Mouse (Mus musculus) ES-CJ7 (cell line): ENCODE measurements around the gene Prkn.
"Not testable (repeated sequence)": the region's sequence is repeated elsewhere in the genome, so short reads cannot be mapped to it uniquely, and the experiment has no call there.

Experiments used
- DNase-seq: peaks from one replicate; pipeline ENCODE4 v3.0.0; 2011; ENCODE audit warnings: low read depth, low spot score

Prkn gene

GRCm38 (mm10) chr17:11127217-11127616 lies 287.0 kb downstream of the Prkn start:
- DNase-seq, result peak; percentile 44

- no peak for DNase-seq
Measured at GRCm38 (mm10) chr17:11130919-11131318, 290.7 kb downstream of the Prkn start.

GRCm38 (mm10) chr17:11142321-11142720 lies 302.1 kb downstream of the Prkn start:
- no peak for DNase-seq

GRCm38 (mm10) chr17:11156119-11156518 lies 315.9 kb downstream of the Prkn start:
- peak; percentile 20 for DNase-seq

- DNase-seq, result no peak
Measured at GRCm38 (mm10) chr17:11157536-11157935, 317.4 kb downstream of the Prkn start.

- no peak for DNase-seq
Measured at GRCm38 (mm10) chr17:11161436-11161835, 321.3 kb downstream of the Prkn start.

- no peak for DNase-seq
Measured at GRCm38 (mm10) chr17:11162770-11163169, 322.6 kb downstream of the Prkn start.

GRCm38 (mm10) chr17:11187356-11187755 lies 347.2 kb downstream of the Prkn start:
- DNase-seq, result no peak

- DNase-seq, result no peak
Measured at GRCm38 (mm10) chr17:11188494-11188893, 348.3 kb downstream of the Prkn start.

- no peak for DNase-seq
Measured at GRCm38 (mm10) chr17:11190306-11190705, 350.1 kb downstream of the Prkn start.

- no peak for DNase-seq
Measured at GRCm38 (mm10) chr17:11198134-11198533, 357.9 kb downstream of the Prkn start.

- not testable (repeated sequence) for DNase-seq
Measured at GRCm38 (mm10) chr17:11209063-11209462, 368.9 kb downstream of the Prkn start.

- no peak for DNase-seq
Measured at GRCm38 (mm10) chr17:11211006-11211405, 370.8 kb downstream of the Prkn start.

GRCm38 (mm10) chr17:11211591-11211990 lies 371.4 kb downstream of the Prkn start:
- DNase-seq, result no peak

GRCm38 (mm10) chr17:11213689-11214088 lies 373.5 kb downstream of the Prkn start:
- DNase-seq, result no peak

- no peak for DNase-seq
Measured at GRCm38 (mm10) chr17:11229011-11229410, 388.8 kb downstream of the Prkn start.

- DNase-seq, result no peak
Measured at GRCm38 (mm10) chr17:11229426-11229825, 389.2 kb downstream of the Prkn start.

- DNase-seq, result no peak
Measured at GRCm38 (mm10) chr17:11230604-11231395, 390.6 kb downstream of the Prkn start.

- DNase-seq, result no peak
Measured at GRCm38 (mm10) chr17:11235273-11235672, 395.1 kb downstream of the Prkn start.

- DNase-seq, result no peak
Measured at GRCm38 (mm10) chr17:11245040-11245439, 404.9 kb downstream of the Prkn start.

GRCm38 (mm10) chr17:11249216-11249615 lies 409.0 kb downstream of the Prkn start:
- DNase-seq, result no peak

- no peak for DNase-seq
Measured at GRCm38 (mm10) chr17:11260663-11261062, 420.5 kb downstream of the Prkn start.

GRCm38 (mm10) chr17:11261679-11262078 lies 421.5 kb downstream of the Prkn start:
- DNase-seq, result no peak

GRCm38 (mm10) chr17:11267951-11268350 lies 427.8 kb downstream of the Prkn start:
- no peak for DNase-seq
